Mouse (Mus musculus) kidney, adult 18-20 months (tissue): ENCODE measurements around the gene Pdgfc.
"Not testable (repeated sequence)": the region's sequence is repeated elsewhere in the genome, so short reads cannot be mapped to it uniquely, and the experiment has no call there.

Source experiments
- DNase-seq: peaks from one replicate; pipeline ENCODE4 v3.0.0; 2021

The Pdgfc gene

DNA sequence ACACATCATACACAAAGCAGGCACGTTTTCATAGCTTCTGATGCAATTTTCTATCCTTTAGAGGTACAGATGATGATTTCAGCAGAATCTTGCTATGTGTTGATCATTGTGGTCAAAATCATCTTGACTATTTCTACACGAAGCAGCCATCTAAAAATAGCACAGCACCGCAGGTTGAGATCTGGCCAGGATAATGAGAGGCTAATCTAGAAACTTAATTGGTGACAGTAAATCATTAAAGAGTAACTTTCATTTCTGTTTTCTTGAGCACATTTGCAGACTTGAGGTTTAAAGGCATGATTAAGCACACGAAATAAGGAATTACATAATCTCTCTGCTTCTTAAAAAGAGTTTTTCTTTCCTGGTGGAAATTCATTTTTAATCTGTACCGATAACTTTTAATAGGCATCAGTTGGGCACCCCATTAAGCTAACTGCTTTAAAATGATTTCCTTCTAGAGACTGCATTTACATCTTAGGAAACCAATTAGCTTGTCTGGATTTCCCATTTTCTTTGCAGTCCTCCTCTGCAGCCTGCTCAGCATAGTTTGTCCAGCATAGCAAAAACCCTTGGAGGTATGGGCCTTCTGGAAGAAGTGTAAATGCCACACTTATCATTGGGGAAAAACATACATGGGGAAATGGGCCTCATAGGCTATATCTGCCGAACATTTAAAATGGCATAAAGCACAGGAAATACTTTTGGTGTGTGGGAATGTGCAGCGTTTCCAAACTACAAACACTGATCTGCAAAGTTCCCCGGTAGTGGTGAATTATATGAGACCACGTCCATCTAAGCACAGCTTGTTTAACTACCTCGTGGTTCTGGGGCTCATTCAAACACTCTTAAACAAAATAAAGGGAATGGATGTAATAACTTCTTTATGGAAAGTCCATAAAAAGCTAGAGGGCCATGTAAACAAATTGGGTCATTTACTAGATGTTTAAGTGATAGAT, 10.7 kb downstream of the Pdgfc start:
- DNase-seq: no peak

DNA sequence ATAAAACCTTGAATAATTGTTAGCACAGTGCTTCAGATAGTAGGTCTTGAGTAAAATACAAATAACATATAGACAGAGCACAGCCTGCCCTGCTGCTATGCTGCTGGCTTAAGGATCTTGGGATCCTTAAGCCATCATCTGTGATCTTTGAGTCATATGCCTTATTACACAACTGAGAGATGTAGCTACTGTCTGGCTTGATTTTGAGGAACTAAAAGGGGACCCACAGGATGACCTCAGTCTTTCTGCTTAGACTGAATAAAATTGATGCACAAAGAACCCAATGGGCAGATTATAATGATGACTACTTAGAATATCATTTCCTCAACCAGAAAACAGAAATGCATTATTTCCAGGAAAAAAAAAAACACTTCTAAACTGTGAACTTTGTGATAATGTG, 15.3 kb downstream of the Pdgfc start:
- DNase-seq: no peak

DNA sequence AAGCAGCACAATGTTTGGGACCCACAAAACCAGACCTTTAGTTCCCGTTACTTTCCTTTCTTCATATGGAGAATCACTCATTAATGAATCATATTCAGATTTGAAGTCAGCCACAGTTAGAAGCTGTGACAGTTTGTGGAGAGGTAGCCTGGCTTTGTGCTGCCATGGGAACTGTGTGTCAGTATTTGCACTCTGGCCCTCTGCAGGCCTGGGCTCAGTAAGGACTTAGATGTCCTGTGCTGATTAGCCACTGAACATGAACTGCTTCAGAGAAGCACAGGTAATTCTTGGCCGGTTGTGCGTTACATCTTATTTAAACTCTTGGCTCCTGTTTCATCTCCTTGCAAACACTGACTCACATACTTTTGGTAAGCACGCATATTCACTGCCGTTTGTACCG, 16.2 kb downstream of the Pdgfc start:
- no peak for DNase-seq

DNA sequence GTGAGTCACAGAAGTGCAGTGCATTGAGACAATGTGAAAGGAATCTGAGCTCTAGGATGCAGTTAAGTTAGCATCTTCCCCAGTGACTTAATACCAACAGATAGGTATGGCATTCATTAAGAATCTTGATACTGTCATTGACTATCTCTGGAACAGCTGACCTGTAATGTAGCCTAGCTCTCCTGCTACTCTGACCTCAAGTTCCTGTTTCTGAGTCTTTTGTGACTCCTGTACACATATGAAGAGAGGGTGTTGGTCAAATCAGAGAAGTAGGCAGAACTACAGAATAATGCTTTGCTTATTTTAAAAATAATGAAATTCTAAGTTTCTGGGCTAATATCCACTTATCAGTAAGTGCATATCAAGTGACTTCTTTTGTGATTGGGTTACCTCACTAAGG, 17.9 kb downstream of the Pdgfc start:
- no peak for DNase-seq

DNA sequence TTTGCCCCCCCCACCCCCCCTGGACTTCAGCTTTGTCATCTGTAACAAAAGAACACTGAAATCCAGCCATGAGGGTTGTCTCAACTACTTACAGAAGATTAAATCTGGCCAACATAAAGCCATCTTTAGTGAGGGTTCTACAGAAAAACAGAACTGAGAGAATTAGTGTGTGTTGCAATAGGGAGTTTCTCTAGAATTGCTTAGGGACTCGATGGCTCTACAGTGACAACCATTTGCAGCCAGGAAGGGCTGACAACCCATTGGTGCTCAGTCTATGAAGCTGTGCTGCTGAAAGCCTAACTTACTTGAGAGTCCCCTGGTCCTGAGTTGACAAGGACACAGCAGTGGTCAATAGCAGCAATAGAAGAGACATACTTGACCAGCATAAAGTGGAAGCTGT, 21.5 kb downstream of the Pdgfc start:
- DNase-seq: no peak

DNA sequence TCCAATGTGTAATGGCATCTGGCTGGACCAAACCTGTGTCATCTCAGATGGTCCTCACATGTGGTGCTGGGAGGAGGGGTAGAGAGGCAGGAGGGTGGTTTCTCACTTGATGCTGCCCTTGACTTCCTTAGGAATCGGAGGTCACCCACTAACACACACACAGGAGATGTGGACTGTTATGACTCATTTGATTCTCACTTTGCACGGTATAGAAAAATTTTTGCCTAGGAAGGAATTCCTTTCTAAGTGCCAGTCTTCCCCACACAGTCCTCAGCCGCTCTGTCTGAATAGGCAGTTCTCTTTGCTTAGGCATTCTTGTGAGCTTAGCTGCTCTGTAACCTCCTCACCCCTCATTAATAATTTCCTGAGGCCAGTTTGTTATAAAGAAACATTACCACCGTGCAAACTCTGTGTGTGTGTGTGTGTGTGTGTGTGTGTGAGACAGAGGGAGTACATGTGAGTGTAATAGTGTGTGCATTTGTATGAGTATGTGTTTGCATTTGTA, 22.4 kb downstream of the Pdgfc start:
- no peak for DNase-seq

DNA sequence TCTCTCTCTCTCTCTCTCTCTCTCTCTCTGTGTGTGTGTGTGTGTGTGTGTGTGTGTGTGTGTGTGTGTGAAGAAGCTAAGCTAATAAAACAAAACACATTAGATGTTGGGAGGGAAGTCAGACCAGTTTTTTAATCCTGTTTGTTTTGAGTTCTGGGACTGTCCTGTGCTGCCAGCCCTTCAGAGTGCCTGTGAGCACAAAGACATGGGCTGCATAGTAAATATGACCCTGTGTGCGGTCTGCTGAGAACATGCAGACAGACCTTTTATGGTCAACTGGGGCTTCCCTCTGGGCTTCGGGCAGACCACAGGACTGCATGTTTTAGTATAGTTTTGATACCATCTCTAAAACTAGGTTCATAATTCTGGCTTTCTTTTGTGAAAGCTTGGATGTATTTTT, 32.3 kb downstream of the Pdgfc start:
- DNase-seq: no peak

DNA sequence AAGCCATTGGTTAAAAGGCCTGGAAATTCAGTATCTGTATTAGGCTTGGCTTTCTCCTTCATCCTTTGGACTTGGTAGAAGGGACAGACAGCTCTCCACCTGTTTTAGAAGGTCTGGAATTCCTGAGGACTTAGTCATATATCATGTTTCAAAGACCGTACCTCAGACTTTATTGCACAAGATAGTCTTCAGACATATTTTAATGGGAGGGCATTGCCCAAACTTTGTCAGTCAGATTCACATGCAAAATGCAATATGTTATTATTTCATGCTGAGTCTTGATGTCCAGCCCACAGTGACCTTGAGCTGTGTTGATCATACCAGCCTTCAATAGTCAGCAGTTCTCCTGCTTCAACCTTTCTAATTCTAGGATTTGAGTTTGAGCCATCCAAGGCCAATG, 64.9 kb downstream of the Pdgfc start:
- no peak for DNase-seq

DNA sequence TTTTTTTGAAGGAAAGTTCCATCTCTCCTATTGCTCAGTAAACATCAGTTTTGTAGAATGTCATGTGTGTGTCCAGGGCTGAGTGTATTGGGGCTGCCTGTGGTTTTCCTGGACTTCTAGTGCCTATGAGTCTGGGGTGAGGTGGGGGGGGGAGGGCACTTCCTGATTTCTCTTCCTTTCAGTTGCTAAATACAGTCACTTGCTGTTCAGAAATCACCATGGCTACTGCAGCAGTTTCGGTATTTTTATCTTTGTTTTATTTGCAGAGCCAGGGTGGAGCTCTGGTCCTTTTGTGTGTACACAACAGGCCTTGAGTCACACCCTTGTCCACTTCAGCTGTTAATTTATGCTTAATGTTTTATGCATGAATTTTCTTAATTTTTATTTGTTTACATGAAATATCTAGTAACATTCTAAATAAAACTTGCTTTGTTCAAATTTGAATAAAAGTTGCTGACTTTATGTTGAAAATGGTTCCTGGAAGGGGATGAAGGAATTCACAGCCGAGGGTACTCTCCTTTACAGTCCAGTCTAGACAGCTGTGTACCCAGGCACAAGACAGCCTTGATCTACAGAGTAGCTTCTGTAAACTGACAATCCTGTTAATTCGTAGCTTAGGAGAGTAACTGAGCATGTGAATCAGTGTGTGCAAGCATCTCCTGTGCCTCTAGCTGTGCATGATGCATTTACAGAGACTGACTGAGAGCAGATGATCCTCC, 66.1 kb downstream of the Pdgfc start:
- DNase-seq: peak; percentile 31

DNA sequence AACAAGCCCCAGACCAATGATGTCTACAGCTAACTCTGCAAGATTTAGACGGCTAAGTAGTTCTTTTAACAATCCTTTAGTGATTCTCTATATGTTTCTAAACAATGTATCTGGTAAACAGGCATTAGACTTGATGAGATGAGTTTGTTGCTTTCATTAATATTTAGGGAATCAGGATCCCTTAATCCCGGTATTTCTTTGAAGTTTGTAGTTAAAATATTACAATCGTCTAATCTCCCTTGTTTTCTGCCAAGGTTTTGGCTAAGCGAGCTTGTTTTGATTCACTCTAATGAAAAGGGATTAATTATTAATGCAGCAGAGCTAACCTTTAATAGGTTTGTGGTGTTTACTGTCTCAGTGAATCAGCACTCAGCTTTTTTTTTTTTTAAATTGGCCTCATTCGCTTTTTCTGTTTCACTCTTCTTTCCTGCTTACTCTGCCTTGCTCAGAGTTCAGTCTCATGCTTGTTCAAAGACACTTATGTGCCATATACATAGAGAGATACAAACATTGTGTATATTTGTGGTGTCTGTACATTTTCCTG, 66.7 kb downstream of the Pdgfc start:
- no peak for DNase-seq

DNA sequence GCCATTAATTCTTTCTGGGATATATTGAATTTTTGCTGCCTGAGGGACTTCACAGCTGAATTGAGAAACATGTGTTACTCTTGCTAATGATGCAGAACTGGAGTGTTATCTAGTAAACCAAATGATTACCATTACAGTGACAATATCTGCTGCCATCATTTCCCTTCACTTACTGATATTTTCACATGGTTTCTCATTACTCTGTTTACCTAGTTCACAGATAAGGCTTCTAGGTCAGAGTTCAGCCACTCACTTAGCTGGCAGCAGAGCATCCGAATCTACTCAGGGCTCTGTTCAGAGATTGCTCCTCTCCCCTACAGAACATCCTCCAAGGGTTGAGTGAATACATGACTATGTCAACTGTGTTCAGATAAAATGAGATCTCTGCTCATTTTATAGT, 71.3 kb downstream of the Pdgfc start:
- no peak for DNase-seq

DNA sequence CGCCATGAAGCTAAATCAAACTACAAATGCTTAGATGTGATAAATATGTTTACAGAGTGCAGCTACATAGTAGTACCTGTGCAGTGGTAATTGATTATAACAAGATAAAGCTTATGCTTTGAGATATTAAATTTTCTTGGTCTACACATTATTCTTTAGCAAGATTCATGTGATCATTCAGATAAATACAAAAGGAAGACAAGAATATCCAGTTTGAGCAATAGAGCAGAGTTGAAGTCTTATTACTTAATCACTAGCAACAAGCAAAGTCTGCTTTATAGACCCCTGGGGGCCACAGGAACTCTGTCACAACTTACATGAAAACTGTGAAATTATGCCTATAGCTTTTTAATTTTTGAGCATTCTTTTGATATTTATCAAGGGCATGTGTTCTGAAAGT, 74.8 kb downstream of the Pdgfc start:
- no peak for DNase-seq

DNA sequence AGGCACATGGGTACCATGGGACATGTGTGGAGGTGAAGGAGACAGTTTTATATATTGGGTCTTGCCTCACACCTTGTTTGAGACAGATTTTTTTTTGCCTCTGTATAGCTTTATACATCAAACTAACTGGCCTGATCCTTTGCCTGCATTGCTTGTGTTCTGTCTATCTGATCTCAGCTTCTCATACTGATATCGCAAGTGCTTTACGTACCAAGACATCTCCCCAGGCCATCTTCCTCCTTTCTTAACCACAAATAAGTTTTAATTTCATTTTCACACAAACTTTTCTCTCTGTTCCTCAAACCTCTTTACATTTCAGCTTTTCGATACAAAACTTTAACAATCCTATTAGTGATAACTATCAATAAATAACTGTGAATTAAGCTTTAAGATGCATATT, 76.7 kb downstream of the Pdgfc start:
- no peak for DNase-seq

DNA sequence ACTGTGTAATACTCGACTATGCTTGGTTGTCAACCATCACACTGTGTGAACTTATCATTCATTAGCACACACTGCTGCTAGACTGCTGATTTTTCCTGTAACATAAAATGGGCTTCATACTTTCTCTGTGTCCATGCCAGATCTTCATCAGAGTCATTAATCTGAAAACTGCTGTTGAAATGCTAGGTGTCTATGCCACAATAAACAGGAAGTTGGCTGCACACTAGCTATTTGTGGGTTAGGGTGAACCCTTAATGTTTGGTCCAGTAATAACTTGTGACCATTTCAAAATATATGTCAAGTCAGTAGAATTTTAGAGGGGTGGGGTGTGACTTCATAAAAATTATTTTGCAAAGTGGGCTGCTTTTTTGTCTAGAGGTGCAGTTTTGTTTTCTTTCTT, 84.4 kb downstream of the Pdgfc start:
- no peak for DNase-seq

DNA sequence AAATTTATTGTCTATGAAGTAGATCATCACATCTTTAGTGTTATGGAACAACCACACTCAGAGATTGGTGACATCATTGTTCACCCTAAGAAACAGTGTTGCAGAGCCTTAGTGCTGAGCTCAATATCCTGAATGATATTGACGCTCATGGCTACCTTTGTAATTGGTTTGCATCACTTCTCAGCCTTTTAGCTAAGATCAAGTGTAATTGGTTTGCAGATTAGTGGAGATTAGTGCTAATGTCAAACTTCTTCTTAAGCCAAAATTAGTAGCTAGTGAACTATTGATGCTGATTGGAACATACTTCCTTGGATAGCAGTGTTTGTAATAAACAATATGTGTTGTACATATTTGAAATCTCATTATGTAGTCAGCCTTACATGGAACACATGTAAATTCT, 85.5 kb downstream of the Pdgfc start:
- no peak for DNase-seq

DNA sequence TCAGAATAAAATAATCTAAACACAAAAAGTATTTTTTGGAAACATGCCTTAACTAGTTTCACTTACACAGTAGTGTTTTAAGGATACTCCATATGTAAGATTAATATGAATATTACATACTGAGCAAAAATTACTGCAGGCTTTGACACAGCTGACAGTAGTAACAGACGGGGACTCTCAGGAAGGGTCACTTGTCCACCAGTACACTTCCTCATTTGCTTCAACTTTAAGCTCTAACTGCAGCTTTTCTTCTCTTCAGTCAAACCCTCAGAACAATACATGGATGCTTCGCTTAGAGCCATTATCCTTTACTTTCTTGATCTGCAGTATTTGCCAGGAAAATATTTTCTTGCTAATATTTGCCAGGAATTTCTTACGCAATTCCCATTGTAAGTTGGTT, 87.2 kb downstream of the Pdgfc start:
- no peak for DNase-seq

DNA sequence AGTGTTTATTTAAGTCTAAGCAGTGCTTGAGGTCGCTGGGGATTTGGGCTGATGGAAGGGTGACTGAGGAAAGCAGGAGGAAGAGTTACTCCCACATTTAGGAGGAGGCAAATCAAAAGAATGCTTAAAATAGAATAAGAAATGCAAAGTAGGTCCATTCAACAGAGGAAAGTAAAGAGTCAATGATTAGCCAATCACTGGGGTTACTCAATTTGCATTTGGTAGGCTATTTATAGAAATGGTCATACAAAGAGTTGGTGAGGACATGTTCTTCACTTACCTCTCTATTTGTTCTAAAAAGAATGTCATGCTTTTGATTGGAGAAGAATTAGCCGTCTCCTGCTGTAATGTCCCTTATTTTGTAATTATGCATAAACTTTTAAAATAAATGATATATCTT, 90.8 kb downstream of the Pdgfc start:
- DNase-seq: no peak

DNA sequence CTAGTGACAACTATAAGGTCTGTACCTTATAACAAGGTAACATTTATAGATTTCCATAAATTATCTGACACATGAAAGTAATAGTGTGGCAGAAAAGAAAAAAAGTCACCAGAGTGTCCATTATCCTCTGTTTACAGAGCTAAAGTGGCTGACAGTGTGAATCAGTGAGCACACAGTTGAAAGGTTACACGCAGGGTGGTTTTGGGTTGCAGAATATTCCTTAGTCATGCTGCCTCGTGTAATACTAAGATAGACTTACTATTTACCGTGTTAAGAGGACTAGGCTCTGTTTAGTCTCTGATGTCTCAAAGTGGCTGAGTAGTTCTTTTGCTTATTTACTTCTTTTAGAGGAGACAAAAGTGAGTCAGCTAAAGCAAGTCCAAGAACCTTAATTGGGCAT, 100.8 kb downstream of the Pdgfc start:
- DNase-seq: no peak

DNA sequence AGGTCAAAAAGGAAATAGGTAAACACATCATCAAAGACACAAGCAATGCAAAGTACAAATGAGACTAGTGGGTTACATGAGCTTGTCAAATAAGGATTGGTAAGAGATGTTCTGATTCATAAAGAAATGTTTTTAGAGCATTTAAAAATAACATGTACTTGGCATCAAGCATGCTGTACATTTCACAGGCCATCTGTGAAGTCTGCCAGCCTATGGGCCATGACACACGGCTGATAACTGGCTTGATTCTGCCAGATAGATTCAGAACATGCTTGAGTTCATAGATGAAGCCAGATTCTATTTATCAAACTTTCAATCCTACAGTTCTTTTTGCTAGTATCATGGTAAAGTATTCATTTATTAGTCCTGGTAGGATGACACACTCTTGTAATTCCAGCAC, 101.8 kb downstream of the Pdgfc start:
- not testable (repeated sequence) for DNase-seq

DNA sequence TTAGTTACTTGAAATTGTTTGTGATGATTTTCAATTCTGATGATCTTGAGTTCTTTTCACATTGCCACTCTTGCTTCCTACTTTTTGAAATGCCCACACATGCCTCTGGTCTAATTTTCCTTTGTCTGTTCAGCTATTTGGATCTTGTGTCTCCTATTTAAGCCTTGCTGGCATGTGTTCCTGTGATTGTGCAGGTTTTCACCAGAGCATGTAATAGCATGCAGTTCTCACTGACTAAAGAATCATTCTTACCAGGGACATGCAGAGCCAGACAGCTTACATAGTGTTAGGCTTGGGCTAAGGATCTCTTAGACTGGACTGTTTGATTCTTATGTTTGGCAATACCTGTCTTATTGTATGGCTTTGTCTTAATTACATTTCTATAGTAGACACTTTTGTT, 107.5 kb downstream of the Pdgfc start:
- no peak for DNase-seq

DNA sequence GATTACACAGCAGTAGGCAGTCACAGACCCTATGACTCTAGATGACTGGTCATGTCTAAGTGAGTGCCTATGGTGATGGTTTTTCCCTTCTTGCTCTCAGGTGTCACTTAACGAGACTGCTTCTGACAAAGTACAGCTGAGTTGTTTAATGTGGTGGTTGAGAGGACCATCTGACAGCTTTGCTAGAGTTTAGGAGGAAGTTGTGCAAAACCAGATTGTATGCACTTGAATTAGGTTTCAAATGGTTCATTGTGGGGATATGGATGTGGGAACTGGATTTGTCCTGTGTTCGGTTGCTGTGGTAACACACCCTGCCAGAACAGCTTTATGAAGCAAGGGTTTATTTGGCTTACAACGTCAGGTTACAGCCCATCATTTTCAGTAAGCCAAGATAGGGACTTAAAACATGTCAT, 112.9 kb downstream of the Pdgfc start:
- DNase-seq: no peak

DNA sequence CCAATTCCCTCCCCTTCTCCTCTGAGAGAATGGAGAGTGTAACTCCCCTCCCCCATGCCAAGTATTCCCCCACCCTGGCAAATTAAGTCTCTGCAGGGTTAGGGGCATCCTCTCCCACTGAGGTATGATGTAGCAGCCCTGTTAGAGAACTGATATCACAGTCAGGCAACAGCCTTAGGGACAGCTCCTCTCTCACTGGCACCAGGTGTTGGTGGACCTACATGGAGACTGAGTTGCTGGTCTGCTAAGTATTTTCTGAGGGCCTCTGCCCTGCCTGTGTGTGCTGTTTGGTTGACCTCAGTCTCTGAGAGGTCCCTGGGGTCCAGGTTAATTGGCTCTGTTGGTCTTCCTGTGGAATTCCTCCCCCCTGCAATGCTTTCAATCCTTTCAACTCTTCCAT, 114.0 kb downstream of the Pdgfc start:
- DNase-seq: no peak

DNA sequence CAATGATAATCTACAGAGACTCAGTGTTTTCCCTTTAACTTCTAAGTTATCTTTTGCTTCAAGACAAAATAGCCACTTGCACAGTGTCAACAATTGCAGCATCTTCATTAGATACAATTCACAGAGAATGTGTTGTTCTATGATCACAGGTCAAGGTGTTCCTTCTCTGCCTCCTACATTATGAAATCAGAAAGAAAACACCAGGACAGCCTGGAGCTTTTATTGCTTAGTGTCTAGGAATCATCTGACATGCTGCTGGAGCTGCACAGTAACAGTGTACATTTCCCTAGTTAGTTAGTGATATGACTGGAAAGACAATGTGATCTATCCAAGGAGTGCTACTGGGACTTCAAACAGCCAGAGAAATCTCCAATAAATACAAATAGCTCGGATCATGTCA, 118.2 kb downstream of the Pdgfc start:
- no peak for DNase-seq
